Mouse (Mus musculus): ENCODE data around the gene Elovl6. TPM values are rescaled to one million over a fixed set of nuclear protein-coding genes. Genes with fewer than 3 reads are reported as not detected.

Gene Elovl6
- 10 to 100 TPM; 52.7 to 54.6 TPM for total RNA-seq (2021)
- long read RNA-seq, experiment 1, full-length matches to known transcripts, result 51 of 64 reads
- long read RNA-seq, experiment 1, partial matches to known transcripts, result 8 of 64 reads
- long read RNA-seq, experiment 1, other reads (novel, unspliced or antisense), result 5 of 64 reads
- long read RNA-seq, experiment 2, full-length matches to known transcripts, result 44 of 54 reads
- long read RNA-seq, experiment 2, partial matches to known transcripts, result 1 of 54 reads
- long read RNA-seq, experiment 2, other reads (novel, unspliced or antisense), result 9 of 54 reads

GRCm38 (mm10) chr3:129532180-129532864 lies at the start of gene Elovl6:
Elovl6 (plus strand) TSS chr3:129532355.
- peak; percentile 77 to 90 for DNase-seq (ENCODE audit: low spot score in 2 of 2)

GRCm38 (mm10) chr3:129488774-129489173 lies 43.4 kb upstream of the Elovl6 start:
- DNase-seq (ENCODE audit: low spot score in 2 of 2), result no peak

- no peak for DNase-seq (ENCODE audit: low spot score in 2 of 2)
Observed at GRCm38 (mm10) chr3:129494123-129494522, 38.0 kb upstream of the Elovl6 start.

DNA sequence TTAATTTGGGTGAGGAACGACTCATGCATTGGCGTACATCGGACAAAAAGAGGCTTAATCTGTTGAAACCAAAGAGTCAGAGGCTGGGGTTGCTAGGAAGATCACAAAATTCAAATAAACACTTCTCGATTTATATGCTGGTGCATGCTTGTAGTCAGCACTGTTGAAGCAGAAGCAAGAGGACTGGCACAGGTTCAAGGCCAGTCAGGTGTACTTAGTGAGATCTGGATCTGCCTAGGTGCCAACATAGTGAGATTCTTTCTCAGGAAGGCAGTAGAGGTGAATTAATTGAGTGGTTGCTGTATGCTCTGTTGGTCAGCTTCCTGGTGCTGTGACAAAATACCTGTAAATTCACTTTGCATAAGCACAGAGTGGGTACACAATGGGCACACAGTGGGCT lies 37.4 kb upstream of the Elovl6 start:
- no peak for DNase-seq (ENCODE audit: low spot score in 2 of 2)

GRCm38 (mm10) chr3:129503781-129504180 lies 28.4 kb upstream of the Elovl6 start:
- DNase-seq (ENCODE audit: low spot score in 2 of 2), result no peak

- DNase-seq (ENCODE audit: low spot score in 2 of 2), result no peak
Observed at GRCm38 (mm10) chr3:129504928-129505327, 27.2 kb upstream of the Elovl6 start.

DNA sequence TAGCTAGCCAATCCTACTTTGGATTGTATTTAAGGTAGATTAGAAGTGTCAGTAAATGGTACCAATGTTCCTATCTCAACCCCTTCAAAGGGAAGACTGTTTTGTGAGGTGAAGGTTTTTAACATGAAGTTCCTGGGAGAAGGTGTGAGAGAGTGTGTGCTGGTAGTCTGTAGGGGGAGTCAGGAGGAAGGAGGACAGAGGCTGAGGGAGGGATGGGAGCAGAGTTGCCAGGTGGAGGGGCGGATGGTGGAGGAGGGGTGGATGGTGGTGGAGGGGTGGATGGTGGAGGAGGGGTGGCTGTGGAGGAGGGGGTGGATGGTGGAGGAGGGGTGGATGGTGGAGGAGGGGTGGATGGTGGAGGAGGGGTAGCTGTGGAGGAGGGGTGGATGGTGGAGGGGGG lies 24.4 kb upstream of the Elovl6 start:
- DNase-seq (ENCODE audit: low spot score in 2 of 2), result no peak

- DNase-seq (ENCODE audit: low spot score in 2 of 2), result no peak
Observed at GRCm38 (mm10) chr3:129508571-129508970, 23.6 kb upstream of the Elovl6 start.

DNA sequence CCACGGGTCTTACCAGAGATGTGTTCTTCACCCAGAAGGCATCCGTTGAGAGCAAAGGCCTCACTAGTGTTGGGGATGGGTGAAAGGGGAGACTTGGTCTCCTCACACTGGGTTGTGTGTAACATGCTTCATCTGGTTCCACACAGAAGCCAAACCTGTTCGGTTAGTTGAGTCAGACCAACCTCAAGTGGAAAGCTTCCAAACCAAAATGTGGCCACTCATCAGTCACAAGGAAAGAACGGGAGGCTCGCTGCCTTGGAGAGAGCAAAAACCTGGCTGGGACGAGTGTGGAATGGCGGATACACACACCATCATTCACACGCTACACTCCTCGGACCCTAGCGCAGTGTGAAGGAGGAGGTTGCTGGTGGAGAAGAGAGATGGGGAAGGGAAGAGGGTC lies 22.4 kb upstream of the Elovl6 start:
- DNase-seq (ENCODE audit: low spot score in 2 of 2), result no peak

- DNase-seq (ENCODE audit: low spot score in 2 of 2), result no peak
Observed at GRCm38 (mm10) chr3:129515863-129516436, 16.2 kb upstream of the Elovl6 start.

DNA sequence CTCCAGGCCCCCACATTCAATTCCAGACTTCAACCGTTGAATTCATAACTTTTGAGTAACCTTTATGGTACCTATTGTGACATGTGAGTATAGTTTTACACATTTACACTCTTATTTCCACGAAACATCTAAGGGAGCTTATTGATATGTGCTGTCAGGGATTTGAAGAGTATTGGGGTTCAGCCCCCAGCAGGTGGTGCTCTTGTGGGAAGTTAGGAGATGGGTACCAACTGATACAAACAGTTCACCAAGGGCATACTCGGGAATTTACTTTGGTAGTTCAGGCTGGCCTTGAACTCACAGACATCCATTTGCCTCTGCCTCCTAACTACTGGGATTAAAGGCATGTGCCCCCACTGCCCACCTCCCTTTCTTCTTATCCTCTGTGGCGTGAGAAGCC lies 11.7 kb upstream of the Elovl6 start:
- DNase-seq (ENCODE audit: low spot score in 2 of 2), result no peak

DNA sequence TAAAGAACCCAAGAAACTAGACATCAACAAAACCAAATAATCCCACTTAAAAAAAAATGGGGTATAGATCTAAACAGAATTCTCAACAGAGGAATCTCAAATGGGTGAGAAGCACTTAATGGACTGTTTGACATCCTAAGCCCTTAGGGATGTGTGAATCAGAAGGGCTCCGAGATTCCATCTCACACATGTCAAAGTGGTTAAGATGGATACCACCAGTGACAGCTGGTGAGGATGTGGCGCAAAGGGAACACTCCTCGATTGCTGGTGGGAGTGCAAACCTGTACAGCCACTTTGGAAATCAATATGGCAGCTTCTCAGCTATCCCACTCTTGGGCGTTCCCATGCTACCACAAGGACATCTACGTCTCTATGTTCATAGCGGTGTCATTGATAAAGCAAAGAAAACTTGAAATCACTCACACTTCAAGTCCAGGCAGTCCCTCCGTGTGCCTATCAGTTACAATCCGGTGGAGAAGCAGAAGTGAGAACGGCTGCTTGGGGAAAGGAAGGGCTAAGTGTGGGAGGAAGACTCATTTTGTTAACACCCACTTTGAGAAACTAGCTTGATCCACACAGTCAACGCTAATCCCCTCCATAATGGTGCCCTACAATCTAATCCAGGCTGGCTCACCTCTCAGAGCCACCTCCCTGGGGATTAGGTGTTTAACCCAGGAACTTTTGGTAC lies 8.6 kb upstream of the Elovl6 start:
- no peak for DNase-seq (ENCODE audit: low spot score in 2 of 2)

DNA sequence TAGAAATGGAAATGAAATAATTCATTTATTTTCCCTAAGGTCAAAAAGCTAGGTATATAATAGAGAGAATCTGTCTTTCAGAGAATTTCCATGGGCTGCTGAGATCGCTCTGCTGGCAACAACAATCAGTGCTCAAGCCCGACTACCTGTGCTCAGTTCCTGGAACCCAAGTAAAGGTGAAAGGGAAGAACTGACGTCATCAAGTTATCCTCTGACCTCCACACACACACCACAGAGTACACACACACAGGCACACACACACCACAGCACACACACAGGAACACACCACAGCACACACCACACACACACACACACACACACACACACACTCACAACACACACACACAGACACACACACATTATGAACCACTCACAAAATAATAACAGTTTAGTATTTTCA lies 5.1 kb upstream of the Elovl6 start:
- DNase-seq (ENCODE audit: low spot score in 2 of 2), result no peak

- no peak for DNase-seq (ENCODE audit: low spot score in 2 of 2)
Observed at GRCm38 (mm10) chr3:129529311-129529710, 2.8 kb upstream of the Elovl6 start.

- DNase-seq (ENCODE audit: low spot score in 2 of 2), result no peak
Observed at GRCm38 (mm10) chr3:129530461-129530860, 1.7 kb upstream of the Elovl6 start.

- DNase-seq (ENCODE audit: low spot score in 2 of 2), result peak; percentile 54 to 65
Observed at GRCm38 (mm10) chr3:129532865-129533742, 949 bp downstream of the Elovl6 start.

DNA sequence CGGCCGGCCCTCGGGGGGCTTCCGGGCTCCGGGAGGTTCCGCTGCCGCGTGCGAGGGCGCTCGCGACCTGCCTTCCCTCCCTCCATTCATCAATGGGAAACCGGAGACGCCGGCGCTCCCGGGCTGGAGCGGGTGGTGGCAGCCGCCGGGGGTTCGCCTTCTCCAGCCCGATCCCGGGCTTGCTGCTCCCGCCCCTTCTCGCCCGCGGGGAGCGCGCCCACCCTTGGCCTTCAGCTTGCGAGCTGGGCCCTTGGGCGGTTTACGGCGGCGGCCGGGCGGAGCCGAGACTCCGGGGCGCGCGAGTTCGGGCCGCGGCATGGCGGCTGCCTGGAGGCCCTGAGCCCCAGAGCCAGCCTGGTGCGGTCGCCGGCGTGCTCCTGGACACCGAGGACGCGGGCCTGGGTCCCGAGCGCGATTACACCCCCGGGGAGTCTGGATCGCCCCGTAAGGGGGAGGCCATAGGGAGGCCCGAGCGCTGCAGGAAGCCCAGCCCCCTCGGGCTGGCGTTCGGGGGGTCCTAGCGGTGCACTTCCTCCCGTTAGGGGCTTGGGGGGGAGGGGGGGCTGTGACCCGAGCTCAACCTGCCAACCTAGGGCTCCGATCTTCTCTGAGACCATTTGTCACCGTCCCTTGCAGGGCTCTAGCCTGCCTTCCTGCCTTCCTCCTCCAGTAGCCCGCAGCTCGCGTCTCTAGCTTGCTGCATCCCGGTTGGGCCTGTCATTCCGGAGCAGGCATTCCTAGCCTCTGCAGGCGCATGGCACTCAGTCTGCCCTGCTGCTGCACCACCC lies 1.8 kb downstream of the Elovl6 start:
- peak; percentile 73 to 76 for DNase-seq (ENCODE audit: low spot score in 2 of 2)

- no peak for DNase-seq (ENCODE audit: low spot score in 2 of 2)
Observed at GRCm38 (mm10) chr3:129535444-129535843, 3.3 kb downstream of the Elovl6 start.

DNA sequence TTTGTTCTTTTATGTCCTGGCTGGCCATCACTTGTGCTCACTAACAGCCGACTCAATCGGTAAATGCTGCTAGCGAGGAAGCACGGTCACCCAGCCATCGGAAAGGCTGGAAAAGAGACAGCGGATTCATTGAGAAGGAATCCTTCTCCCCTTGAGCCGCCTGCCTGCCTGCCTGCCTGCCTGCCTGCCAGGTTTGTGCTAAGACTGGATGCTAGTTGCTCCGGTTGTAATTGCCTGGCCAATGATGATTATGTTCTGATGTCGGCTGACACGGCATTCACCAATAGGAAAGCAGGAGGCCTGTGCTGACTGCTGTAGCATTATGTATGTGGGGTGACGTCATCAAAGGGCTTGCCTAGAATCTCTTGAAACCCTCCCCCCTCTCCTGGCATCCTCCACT lies 4.0 kb downstream of the Elovl6 start:
- peak; percentile 83 to 97 for DNase-seq (ENCODE audit: low spot score in 2 of 2)

DNA sequence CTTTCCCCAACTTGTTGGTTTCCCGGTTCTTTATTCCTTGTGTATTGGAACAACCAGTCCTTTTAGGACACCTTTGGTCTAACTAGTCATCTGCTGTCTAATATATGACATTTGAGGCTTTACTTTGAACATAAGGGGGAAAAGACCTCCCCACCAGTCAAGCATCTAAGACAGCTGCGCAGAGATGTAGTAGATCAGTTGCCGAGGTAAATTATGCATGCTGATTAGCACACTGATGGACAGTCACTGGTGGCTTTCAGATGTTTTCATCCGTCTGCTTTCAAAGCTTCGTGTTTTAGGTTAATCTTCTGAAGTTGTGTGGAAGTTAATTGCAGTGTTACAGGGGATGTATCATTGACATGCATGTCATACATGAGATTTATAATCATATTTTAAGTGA lies 5.8 kb downstream of the Elovl6 start:
- DNase-seq (ENCODE audit: low spot score in 2 of 2), result no peak

Measured in layer of hippocampus, postnatal 14 days (tissue).